ENCODE assay signal across 8 mouse cellular contexts in the genomic region with DNA sequence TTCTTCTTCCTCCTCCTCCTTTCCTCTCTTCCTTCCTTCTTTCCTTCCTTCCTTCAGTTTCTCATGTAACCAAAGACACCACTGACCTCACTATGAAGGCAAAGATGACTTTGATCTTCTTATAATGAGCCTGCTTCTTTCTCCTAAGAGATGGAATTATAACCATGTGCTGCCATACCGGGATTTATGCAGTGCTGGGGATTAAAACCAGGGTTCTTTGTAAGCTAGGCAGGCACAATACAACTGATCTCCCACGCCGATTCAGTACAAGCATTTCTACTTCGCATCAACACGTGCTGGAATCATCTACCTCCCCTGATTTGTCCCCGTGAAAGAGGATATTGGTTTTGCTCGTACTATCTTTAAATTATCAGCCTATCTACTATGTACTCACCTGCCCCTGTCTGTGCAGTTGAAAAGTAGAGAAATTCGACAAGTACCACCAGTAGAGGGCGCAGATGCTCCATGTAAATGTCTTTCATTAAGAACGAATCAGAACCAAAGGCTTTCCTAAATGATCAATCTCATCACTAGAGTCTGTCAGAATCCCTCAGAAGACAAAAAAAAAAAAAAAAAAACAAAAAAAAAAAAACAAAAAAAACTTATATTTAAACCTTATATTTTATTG.
DNase-seq lines count a peak whose midpoint lies in the region; ATAC-seq and TF ChIP-seq lines count a peak whose summit lies in the region.

No protein-coding gene starts in this region.

- TF ChIP-seq POLR2A in brain, embryonic 14.5 days (IDR thresholded peaks at IDR 0.05; ENCODE audit: borderline replicate concordance, extremely low read depth, insufficient read depth, insufficient read length, poor library complexity, severe bottlenecking): no peak

- H3K27ac ChIP-seq in kidney, embryonic 16.5 days (ENCODE audit: low read length): no peak overlapping the region
- H3K27ac ChIP-seq in forebrain, embryonic 11.5 days (ENCODE audit: low read depth, low read length): no peak overlapping the region
- H3K27ac ChIP-seq in midbrain, embryonic 14.5 days (replicated peaks; ENCODE audit: low read depth, low read length): no peak overlapping the region

- no peaks in the 10 kb centered on the region for H3K4me1 ChIP-seq in kidney, embryonic 16.5 days (ENCODE audit: insufficient read depth, low read length)
- H3K4me1 ChIP-seq in forebrain, embryonic 11.5 days (replicated peaks; ENCODE audit: control insufficient read depth, insufficient read depth, low read length): no peaks in the 10 kb centered on the region
- no peaks in the 10 kb centered on the region for H3K4me1 ChIP-seq in midbrain, embryonic 14.5 days (ENCODE audit: control insufficient read depth, insufficient read depth, low read length)

- H3K36me3 ChIP-seq in kidney, embryonic 16.5 days (ENCODE audit: insufficient read depth, low read length): no peaks in the 10 kb centered on the region
- no peaks in the 10 kb centered on the region for H3K36me3 ChIP-seq in forebrain, embryonic 11.5 days (ENCODE audit: control insufficient read depth, insufficient read depth, low read length)
- no peaks in the 10 kb centered on the region for H3K36me3 ChIP-seq in midbrain, embryonic 14.5 days (ENCODE audit: control insufficient read depth, insufficient read depth, low read length)
- no peaks in the 10 kb centered on the region for H3K36me3 ChIP-seq in splenic B cell, adult 2 months (ENCODE audit: control insufficient read depth, insufficient read depth, low read length, poor library complexity, severe bottlenecking)

- no peak for ATAC-seq in kidney, embryonic 16.5 days (ENCODE audit: low FRiP score, low TSS enrichment)
- peak; percentile 65 for ATAC-seq in forebrain, embryonic 11.5 days (replicated peaks; ENCODE audit: low FRiP score)
- peak; percentile 65; the same call in 1 of the 2 replicates for ATAC-seq in midbrain, embryonic 14.5 days (ENCODE audit: low FRiP score, low TSS enrichment)

- no peak overlapping the region for H3K4me2 ChIP-seq in kidney, embryonic 16.5 days (replicated peaks; ENCODE audit: low read depth, low read length)
- H3K4me2 ChIP-seq in forebrain, embryonic 11.5 days (ENCODE audit: low read depth, low read length, severe bottlenecking): no peak overlapping the region
- H3K4me2 ChIP-seq in midbrain, embryonic 14.5 days (ENCODE audit: low read length): peak overlapping the region; percentile 44

- peak; percentile 27 for DNase-seq in kidney, adult 11 months
- DNase-seq in brain, embryonic 14.5 days (ENCODE audit: low read depth): peak; percentile 90
- DNase-seq in forebrain, embryonic 11.5 days (ENCODE audit: low spot score): peak; percentile 74
- DNase-seq in hindlimb bud, embryonic 11.5 days (ENCODE audit: extremely low spot score, low read depth, low spot score): peak; percentile 46
- peak; percentile 14 to 82 for DNase-seq in left cerebral cortex, adult 9 months (ENCODE audit: low spot score in 2 of 2)
- DNase-seq in midbrain, embryonic 14.5 days: peak; percentile 94
- DNase-seq in splenic B cell, adult 2 months (ENCODE audit: low read depth, low spot score): peak; percentile 66

- no peak overlapping the region for H3K4me3 ChIP-seq in kidney, embryonic 16.5 days (ENCODE audit: low read length)
- no peak overlapping the region for H3K4me3 ChIP-seq in forebrain, embryonic 11.5 days (ENCODE audit: low read depth, low read length)
- no peak overlapping the region for H3K4me3 ChIP-seq in midbrain, embryonic 14.5 days (replicated peaks; ENCODE audit: low read depth, low read length)

- TF ChIP-seq CTCF in brain, embryonic 14.5 days (IDR thresholded peaks at IDR 0.05; ENCODE audit: borderline replicate concordance, extremely low read depth, insufficient read depth, insufficient read length): peak; percentile 67; the same call in 1 of the 2 replicates

- no peak overlapping the region for H3K9ac ChIP-seq in kidney, embryonic 16.5 days (replicated peaks; ENCODE audit: low read length)
- H3K9ac ChIP-seq in forebrain, embryonic 11.5 days (ENCODE audit: low read length): no peak overlapping the region
- H3K9ac ChIP-seq in midbrain, embryonic 14.5 days (replicated peaks; ENCODE audit: low read length): no peak overlapping the region

- peaks cover 2% of the 10 kb centered on the region; the same call in 1 of the 2 replicates for H3K27me3 ChIP-seq in kidney, embryonic 16.5 days (ENCODE audit: insufficient read depth, low read length)
- H3K27me3 ChIP-seq in forebrain, embryonic 11.5 days (ENCODE audit: control insufficient read depth, insufficient read depth, low read length): no peaks in the 10 kb centered on the region
- no peaks in the 10 kb centered on the region for H3K27me3 ChIP-seq in midbrain, embryonic 14.5 days (ENCODE audit: control insufficient read depth, insufficient read depth, low read length)
- H3K27me3 ChIP-seq in splenic B cell, adult 2 months (ENCODE audit: control insufficient read depth, insufficient read depth, low read length, poor library complexity, severe bottlenecking): no peaks in the 10 kb centered on the region

- no peaks in the 10 kb centered on the region for H3K9me3 ChIP-seq in kidney, embryonic 16.5 days (ENCODE audit: low read length)
- no peaks in the 10 kb centered on the region for H3K9me3 ChIP-seq in forebrain, embryonic 11.5 days (ENCODE audit: control insufficient read depth, low read length)
- H3K9me3 ChIP-seq in midbrain, embryonic 14.5 days (ENCODE audit: control insufficient read depth, low read length): no peaks in the 10 kb centered on the region

- 17% methylated on average over 10 of the region's 10 CpGs for WGBS in kidney, embryonic 16.5 days
- WGBS in forebrain, embryonic 11.5 days: 12% methylated on average over 10 of the region's 10 CpGs
- WGBS in midbrain, embryonic 14.5 days: 6% methylated on average over 10 of the region's 10 CpGs

Comparison
In these comparisons a context has a peak if more than half of its experiments do, and no peak if none do; other contexts are left out.
1. DNase-seq: peak in every context shown above with its lines; median percentile 94 in midbrain, embryonic 14.5 days; 90 in brain, embryonic 14.5 days; 74 in forebrain, embryonic 11.5 days; 66 in splenic B cell, adult 2 months; 48 in left cerebral cortex, adult 9 months; 46 in hindlimb bud, embryonic 11.5 days; 27 in kidney, adult 11 months.